Mouse (Mus musculus): ENCODE measurements around the gene Gsto1. TPM values are rescaled to one million over a fixed set of nuclear protein-coding genes. Genes with fewer than 3 reads are reported as not detected.

The Gsto1 gene
- total RNA-seq, 2 experiments from 2014 or later, result 92.1 to 145 TPM

Other genes with a start within 250 kb of the Gsto1 start
- gene Col17a1, start 162.9 kb upstream of the Gsto1 start, total RNA-seq (2021), result under 1 TPM in 1 of 2 experiments, not detected in 1; 0.17 TPM
- 100 to 1,000 TPM in 1 of 2 experiments, 10 to 100 TPM in 1; 97.7 to 101 TPM for gene Sfr1, start 123.3 kb upstream of the Gsto1 start, total RNA-seq (2021)
- 1 to 10 TPM; 1.7 to 2.6 TPM for gene Gsto2, start 10.6 kb downstream of the Gsto1 start, total RNA-seq (2021)
- gene Cfap43, start 64.3 kb downstream of the Gsto1 start, total RNA-seq (2021), result not detected
- gene Itprip, start 64.3 kb downstream of the Gsto1 start, total RNA-seq (2021), result 10 to 100 TPM; 17.9 to 25.1 TPM
- under 1 TPM in 1 of 2 experiments, not detected in 1; 0.13 TPM for gene Cfap58, start 82.7 kb downstream of the Gsto1 start, total RNA-seq (2021)